Mouse (Mus musculus): ENCODE measurements around the gene Scn3a.

The Scn3a gene

GRCm38 (mm10) chr2:65566793-65567787 lies at the start of gene Scn3a:
Scn3a (minus strand) TSS chr2:65567627.
- DNase-seq (ENCODE audit: low read depth): no peak

DNA sequence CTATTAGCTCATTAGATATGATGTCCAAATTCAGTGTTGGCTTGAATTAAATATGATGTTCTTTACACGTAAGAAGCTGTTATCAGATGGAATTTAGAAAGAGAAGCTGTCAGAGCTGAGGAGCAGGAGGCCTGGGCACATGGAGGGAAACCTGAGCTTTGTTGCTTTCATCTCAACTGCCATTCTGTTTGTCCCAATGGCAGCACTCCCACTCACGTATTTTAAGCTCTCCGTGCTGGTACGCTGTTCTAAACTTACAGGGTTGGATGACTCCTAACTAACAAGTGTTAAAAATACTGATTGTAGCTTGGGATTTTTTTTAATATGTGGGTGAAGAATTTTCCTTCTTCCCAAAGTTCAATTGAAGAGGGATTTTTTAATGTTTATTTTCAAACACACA lies 44.5 kb upstream of the Scn3a start:
- no peak for DNase-seq (ENCODE audit: low read depth)

DNA sequence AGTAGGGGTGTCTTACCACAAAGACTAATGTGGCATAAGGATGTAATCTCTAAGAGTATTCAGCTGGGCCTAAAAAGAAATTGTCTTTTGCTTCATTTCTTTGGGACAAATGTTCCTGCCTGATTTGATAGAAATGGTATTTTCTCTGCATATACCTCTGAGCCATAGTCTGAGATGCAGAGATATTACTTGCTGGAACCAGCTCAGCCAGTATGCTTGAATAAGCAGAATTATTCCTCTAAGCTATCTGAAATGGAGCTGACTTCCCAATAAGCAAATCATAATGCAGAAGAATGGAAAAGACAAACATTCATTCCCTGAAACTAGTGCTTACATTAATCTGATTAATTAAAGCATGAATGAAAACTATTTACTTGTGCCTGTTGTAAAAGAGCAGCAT lies 40.4 kb upstream of the Scn3a start:
- no peak for DNase-seq (ENCODE audit: low read depth)

DNA sequence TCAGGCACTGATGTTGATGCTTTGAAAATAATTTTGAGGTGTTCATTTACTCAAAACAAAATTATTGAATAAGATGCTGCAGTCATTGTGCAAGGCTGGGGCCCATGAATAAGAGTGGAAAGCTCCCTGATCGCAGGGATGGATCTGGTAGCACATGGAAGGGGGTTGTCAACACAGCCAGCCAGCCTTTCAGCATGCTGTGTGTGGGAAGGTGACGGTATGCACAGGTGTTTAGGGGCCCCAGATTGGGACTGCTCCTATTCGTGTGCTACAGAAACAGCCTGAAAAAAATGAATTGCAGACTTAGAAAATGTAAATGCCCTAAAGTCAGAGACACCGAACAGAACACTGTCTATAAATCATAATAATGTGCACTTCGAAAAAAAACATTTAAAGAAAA lies 20.3 kb upstream of the Scn3a start:
- no peak for DNase-seq (ENCODE audit: low read depth)

DNA sequence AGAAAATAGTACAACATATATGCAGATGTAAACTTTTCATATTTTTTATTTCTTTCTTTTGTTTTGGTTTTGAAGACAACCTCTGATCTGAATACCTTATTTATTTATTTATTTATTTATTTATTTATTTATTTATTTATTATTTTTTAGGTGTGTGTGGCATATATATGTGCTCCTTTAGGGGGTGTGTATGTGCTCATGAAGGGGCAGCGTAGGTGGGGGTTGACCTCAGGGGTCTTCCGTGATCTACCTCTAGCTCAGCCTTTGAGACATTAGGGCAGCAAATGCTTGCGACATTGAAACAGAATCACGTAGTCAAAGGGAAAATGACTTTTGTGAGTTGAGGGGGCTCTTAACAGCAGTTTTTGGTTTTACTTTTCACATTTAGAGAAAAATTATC lies 498 bp upstream of the Scn3a start:
- DNase-seq (ENCODE audit: low read depth): no peak

DNA sequence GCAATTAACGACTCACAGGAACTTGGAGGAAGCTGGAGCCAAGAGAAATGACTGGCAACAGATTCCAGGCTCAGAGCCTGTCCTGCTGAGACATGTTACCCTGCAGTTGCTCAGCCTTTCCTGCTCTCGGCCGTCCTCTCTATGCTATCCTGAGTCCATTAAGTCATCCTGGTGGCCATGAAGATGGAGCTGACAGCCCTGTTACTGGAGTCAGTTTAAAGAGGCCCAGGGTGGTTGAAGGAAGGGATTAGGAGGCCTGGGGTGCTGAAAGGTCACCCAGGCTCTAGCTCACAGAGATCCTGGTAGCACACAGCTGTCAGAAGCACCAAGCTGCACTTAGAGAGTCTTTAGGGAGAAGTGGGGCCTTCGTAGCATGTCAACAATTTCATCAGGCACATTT lies 3.5 kb downstream of the Scn3a start:
- no peak for DNase-seq (ENCODE audit: low read depth)

DNA sequence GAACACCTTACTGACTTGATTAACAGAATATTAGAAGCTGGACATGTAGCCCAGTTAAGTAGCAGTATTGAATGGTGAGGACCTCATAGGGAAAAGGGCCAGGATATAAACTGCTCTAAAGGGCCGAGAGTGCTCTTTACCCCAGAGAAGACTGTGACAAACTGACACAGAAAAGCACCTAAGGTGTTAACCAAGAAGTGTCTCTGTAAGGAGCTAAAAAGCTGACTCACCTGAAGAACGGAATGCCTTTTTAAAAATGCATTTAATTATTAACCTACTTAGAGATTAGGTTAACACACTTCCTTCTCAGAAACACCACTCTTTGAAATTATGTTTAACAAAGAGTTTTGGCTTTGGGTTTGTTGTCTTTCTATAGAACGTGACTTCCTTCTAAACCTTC lies 9.7 kb downstream of the Scn3a start:
- no peak for DNase-seq (ENCODE audit: low read depth)

DNA sequence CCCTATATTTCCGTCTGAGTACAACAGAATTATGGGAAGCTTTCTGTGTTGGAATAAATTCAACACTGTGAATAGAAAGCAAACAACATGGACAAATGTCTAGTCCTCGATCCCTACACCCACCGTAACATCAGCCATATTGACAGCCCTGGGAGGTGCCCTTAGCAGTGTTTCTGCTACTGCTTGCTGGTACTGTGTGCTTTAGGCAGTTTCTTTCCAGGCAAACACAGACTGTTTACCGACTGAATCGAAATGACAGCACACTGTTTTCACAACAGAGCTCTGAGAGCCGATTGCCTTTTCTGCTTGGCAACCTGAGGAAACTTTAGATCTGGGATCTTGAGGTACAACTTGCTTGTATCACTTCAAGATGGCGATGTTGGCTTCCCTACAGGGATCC lies 12.8 kb downstream of the Scn3a start:
- no peak for DNase-seq (ENCODE audit: low read depth)

DNA sequence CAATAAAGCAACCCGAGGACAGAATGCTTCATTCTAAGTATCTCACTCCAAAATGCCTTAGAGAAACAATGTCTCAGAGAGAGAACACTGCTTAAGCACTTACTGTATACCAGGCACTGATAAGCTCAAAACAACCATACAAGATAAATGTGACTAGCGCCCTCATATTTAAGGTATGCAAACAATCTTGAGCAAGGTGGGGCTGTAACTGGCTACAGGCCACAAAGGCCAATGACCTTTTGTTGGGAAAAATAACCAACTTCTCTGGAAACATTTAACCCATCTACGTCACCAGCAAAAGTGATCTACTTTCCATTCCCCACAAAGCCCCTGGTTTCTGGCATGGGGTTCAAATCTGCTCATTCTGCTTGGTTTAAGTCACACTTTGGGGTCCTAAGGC lies 14.0 kb downstream of the Scn3a start:
- no peak for DNase-seq (ENCODE audit: low read depth)

GRCm38 (mm10) chr2:65552727-65553126 lies 14.7 kb downstream of the Scn3a start:
- no peak for DNase-seq (ENCODE audit: low read depth)

GRCm38 (mm10) chr2:65552222-65552621 lies 15.2 kb downstream of the Scn3a start:
- no peak for DNase-seq (ENCODE audit: low read depth)

GRCm38 (mm10) chr2:65551736-65552135 lies 15.7 kb downstream of the Scn3a start:
- DNase-seq (ENCODE audit: low read depth): no peak

- no peak for DNase-seq (ENCODE audit: low read depth)
Observed at GRCm38 (mm10) chr2:65550564-65550963, 16.9 kb downstream of the Scn3a start.

DNA sequence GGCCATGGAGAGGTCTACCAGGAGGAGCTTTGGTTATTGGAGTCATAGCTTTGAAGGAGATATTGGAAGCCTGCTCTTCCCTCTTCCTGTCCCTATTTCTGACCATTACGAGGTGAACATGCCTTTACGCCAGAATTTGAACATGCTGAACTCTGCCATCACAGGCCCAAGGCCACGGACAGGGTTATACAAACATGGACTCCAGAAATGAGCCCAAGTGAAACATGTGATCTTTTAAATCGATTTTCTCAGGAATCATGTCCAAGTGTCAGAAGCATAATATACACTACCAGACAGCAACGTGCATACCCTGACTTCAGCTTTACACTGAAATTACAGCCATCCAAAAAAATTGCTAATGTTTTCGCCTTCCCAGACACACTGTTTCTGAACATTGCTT lies 18.8 kb downstream of the Scn3a start:
- no peak for DNase-seq (ENCODE audit: low read depth)

DNA sequence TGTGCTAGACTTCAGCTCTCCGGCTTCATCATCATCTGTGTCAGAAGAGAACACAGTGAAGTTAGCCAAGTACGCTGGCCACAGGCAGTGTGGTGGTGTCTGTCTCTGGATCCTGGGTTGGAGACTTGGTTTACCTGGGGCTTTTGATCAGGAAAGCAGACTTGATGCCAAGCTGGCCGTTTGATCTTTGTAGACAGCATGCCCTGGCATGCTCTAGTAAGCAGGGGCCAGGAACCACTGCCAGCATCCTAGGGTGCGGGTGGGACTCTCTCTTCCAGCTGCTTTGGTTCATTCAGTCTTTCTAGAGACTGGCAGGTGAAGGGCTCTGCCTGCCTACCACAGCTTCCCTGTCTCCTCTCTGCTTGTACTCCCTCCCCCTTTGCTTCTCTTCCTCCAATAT lies 20.1 kb downstream of the Scn3a start:
- no peak for DNase-seq (ENCODE audit: low read depth)

GRCm38 (mm10) chr2:65542906-65543592 lies 24.4 kb downstream of the Scn3a start:
- DNase-seq (ENCODE audit: low read depth): no peak

- no peak for DNase-seq (ENCODE audit: low read depth)
Observed at GRCm38 (mm10) chr2:65541781-65542180, 25.6 kb downstream of the Scn3a start.

DNA sequence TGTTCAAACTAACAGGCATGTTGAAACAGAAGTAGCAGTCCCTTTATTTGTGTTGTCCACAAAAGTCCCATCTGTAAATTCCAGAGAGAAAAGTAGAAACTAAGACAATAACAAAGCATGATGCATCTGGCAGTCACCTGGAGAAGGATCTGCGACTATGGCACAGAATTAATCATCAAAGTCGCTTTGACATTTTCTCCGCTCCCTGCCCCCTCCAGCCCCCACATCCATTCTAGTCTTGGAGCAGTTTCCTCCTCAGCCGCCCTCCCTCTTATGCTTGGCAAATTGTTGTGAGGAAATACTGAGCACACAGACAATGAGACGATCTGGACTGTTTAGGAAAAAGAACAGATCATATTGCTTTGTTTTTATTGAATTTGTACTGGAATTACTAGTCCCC lies 29.0 kb downstream of the Scn3a start:
- DNase-seq (ENCODE audit: low read depth): no peak

DNA sequence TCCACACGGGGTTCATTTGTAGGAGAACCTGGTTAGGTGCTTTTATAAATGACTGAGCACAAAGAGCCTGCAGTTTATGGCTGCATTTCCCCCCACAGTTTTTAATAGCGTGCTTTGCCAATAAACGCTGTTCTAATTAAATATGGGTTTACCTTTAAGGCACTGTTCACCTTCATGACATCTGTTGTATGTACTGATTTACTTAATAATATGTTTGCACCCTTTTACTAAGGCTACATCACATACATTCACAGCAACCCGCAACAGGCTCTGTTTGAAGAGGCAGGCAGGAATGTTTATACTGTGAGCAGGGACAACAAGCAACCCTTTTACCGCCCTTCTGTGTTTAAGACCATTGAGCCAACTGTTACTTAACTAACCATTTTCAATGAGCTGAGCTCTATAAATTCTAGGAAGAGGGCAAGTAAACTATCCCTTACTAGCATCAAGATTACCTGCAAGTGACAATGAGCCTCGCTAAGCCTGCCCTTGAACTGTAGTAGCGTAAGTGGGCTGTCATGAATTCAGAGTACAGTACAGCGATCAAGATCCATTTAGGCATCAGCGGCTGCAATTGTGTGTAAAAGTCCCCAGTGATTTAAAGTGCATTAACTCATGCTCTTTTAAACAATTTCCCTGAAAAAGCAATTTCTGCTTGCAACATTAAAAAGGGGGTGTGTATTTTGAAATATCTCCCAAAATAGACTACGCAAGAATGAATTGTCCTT lies 35.1 kb downstream of the Scn3a start:
- DNase-seq (ENCODE audit: low read depth): no peak

GRCm38 (mm10) chr2:65529148-65529547 lies 38.3 kb downstream of the Scn3a start:
- DNase-seq (ENCODE audit: low read depth): no peak

- no peak for DNase-seq (ENCODE audit: low read depth)
Observed at GRCm38 (mm10) chr2:65516703-65517102, 50.7 kb downstream of the Scn3a start.

- no peak for DNase-seq (ENCODE audit: low read depth)
Observed at GRCm38 (mm10) chr2:65508217-65508616, 59.2 kb downstream of the Scn3a start.

GRCm38 (mm10) chr2:65490450-65490849 lies 77.0 kb downstream of the Scn3a start:
- no peak for DNase-seq (ENCODE audit: low read depth)

Measured in c-Kit-positive CD71-positive TER-119-negative erythroid progenitor cells, embryonic 14.5 days (primary cell).